Mouse (Mus musculus) ovary, postnatal 10 days (tissue): ENCODE measurements around the gene Mfsd6l.
A peak's percentile ranks its signal among the peaks of the same experiment; 100 is the strongest.

Experiments
- DNase-seq: peaks from one replicate; pipeline ENCODE4 v3.0.0; 2022; ENCODE audit warnings: low spot score

Gene Mfsd6l

GRCm38 (mm10) chr11:68553981-68554471 is 2.0 kb upstream of the Mfsd6l start:
- DNase-seq, result no peak

- no peak for DNase-seq
Measured at GRCm38 (mm10) chr11:68559546-68559945, 3.6 kb downstream of the Mfsd6l start.

GRCm38 (mm10) chr11:68561957-68562950 is 6.3 kb downstream of the Mfsd6l start:
- DNase-seq, result no peak

GRCm38 (mm10) chr11:68564356-68565031 is 8.5 kb downstream of the Mfsd6l start:
- DNase-seq, result no peak

GRCm38 (mm10) chr11:68565032-68565429 is 9.0 kb downstream of the Mfsd6l start:
- DNase-seq, result no peak

- peak; percentile 36 for DNase-seq
Measured at GRCm38 (mm10) chr11:68566447-68567059, 10.6 kb downstream of the Mfsd6l start.

GRCm38 (mm10) chr11:68570861-68571260 is 14.9 kb downstream of the Mfsd6l start:
- no peak for DNase-seq

- no peak for DNase-seq
Measured at GRCm38 (mm10) chr11:68577076-68577475, 21.1 kb downstream of the Mfsd6l start.

- DNase-seq, result no peak
Measured at GRCm38 (mm10) chr11:68579462-68579881, 23.5 kb downstream of the Mfsd6l start.

- DNase-seq, result no peak
Measured at GRCm38 (mm10) chr11:68580566-68580965, 24.6 kb downstream of the Mfsd6l start.

- DNase-seq, result no peak
Measured at GRCm38 (mm10) chr11:68583225-68583624, 27.2 kb downstream of the Mfsd6l start.

- no peak for DNase-seq
Measured at GRCm38 (mm10) chr11:68583906-68584480, 28.0 kb downstream of the Mfsd6l start.

- DNase-seq, result no peak
Measured at GRCm38 (mm10) chr11:68585890-68586289, 29.9 kb downstream of the Mfsd6l start.

GRCm38 (mm10) chr11:68586721-68587120 is 30.7 kb downstream of the Mfsd6l start, which contains the start of gene Ccdc42:
Gene Ccdc42 (plus strand): TSS chr11:68587021.
- no peak for DNase-seq

GRCm38 (mm10) chr11:68589055-68589809 is 33.2 kb downstream of the Mfsd6l start:
- no peak for DNase-seq

- DNase-seq, result no peak
Measured at GRCm38 (mm10) chr11:68591708-68592107, 35.7 kb downstream of the Mfsd6l start.

GRCm38 (mm10) chr11:68593247-68593646 is 37.3 kb downstream of the Mfsd6l start:
- no peak for DNase-seq

- DNase-seq, result no peak
Measured at GRCm38 (mm10) chr11:68597912-68598311, 41.9 kb downstream of the Mfsd6l start.

GRCm38 (mm10) chr11:68600551-68601021 is 44.6 kb downstream of the Mfsd6l start:
- no peak for DNase-seq

GRCm38 (mm10) chr11:68601486-68601991 is 45.6 kb downstream of the Mfsd6l start:
- no peak for DNase-seq
